ENCODE assay signal across 22 mouse cellular contexts in genomic region chr6:127276362-127276761, GRCm38 (mm10).
DNase-seq lines count a peak whose midpoint lies in the region; ATAC-seq and TF ChIP-seq lines count a peak whose summit lies in the region.
"Had no signal": no experiment of that assay in that cellular context is flagged by ENCODE, and none has a peak within 500 bp of the region (broad histone marks: within the 10 kb centered on the region; RNA-seq: fewer than 3 reads in every experiment).

No protein-coding gene starts in this region.

- no peaks in the 10 kb centered on the region for H3K9me3 ChIP-seq in forebrain, embryonic 15.5 days
- peaks cover 16% of the 10 kb centered on the region; the same call in 1 of the 2 replicates for H3K9me3 ChIP-seq in forebrain, embryonic 10.5 days
- H3K9me3 ChIP-seq in forebrain, embryonic 16.5 days (ENCODE audit: control insufficient read depth, low read length): no peaks in the 10 kb centered on the region
- peaks cover 8% of the 10 kb centered on the region; the same call in 1 of the 2 replicates for H3K9me3 ChIP-seq in forebrain, embryonic 12.5 days
- no peaks in the 10 kb centered on the region for H3K9me3 ChIP-seq in forebrain, postnatal 0 days (ENCODE audit: low read length)
- H3K9me3 ChIP-seq in forebrain, embryonic 14.5 days (replicated peaks; ENCODE audit: control insufficient read depth, low read length): no peaks in the 10 kb centered on the region
- peaks cover 11% of the 10 kb centered on the region; the same call in 1 of the 2 replicates for H3K9me3 ChIP-seq in midbrain, embryonic 11.5 days (ENCODE audit: control insufficient read depth, low read length)
- H3K9me3 ChIP-seq in midbrain, embryonic 10.5 days (replicated peaks): peaks cover 22% of the 10 kb centered on the region

- H3K36me3 ChIP-seq in forebrain, embryonic 15.5 days: no peaks in the 10 kb centered on the region
- no peaks in the 10 kb centered on the region for H3K36me3 ChIP-seq in forebrain, embryonic 10.5 days (replicated peaks)
- H3K36me3 ChIP-seq in forebrain, embryonic 16.5 days (ENCODE audit: control insufficient read depth, insufficient read depth): no peaks in the 10 kb centered on the region
- no peaks in the 10 kb centered on the region for H3K36me3 ChIP-seq in forebrain, embryonic 12.5 days (replicated peaks)
- no peaks in the 10 kb centered on the region for H3K36me3 ChIP-seq in forebrain, postnatal 0 days (ENCODE audit: insufficient read depth)
- no peaks in the 10 kb centered on the region for H3K36me3 ChIP-seq in forebrain, embryonic 14.5 days (ENCODE audit: control insufficient read depth, insufficient read depth, low read length)
- no peaks in the 10 kb centered on the region for H3K36me3 ChIP-seq in midbrain, embryonic 11.5 days (ENCODE audit: control insufficient read depth, insufficient read depth, low read length)
- H3K36me3 ChIP-seq in midbrain, embryonic 10.5 days: no peaks in the 10 kb centered on the region
- H3K36me3 ChIP-seq: G1E had no signal

- no peak overlapping the region for H3K27ac ChIP-seq in forebrain, embryonic 15.5 days (replicated peaks)
- no peak overlapping the region for H3K27ac ChIP-seq in forebrain, embryonic 10.5 days
- H3K27ac ChIP-seq in forebrain, embryonic 16.5 days (ENCODE audit: low read length): no peak overlapping the region
- H3K27ac ChIP-seq in forebrain, embryonic 12.5 days: no peak overlapping the region
- H3K27ac ChIP-seq in forebrain, postnatal 0 days (ENCODE audit: low read depth, low read length): no peak overlapping the region
- no peak overlapping the region for H3K27ac ChIP-seq in forebrain, embryonic 14.5 days (ENCODE audit: low read depth, low read length)
- H3K27ac ChIP-seq in midbrain, embryonic 11.5 days (ENCODE audit: low read depth, low read length): no peak overlapping the region
- no peak overlapping the region for H3K27ac ChIP-seq in midbrain, embryonic 10.5 days (replicated peaks)

- no peaks in the 10 kb centered on the region for H3K4me1 ChIP-seq in forebrain, embryonic 15.5 days
- H3K4me1 ChIP-seq in forebrain, embryonic 10.5 days: no peaks in the 10 kb centered on the region
- no peaks in the 10 kb centered on the region for H3K4me1 ChIP-seq in forebrain, embryonic 16.5 days (replicated peaks; ENCODE audit: control insufficient read depth, insufficient read depth, low read length)
- no peaks in the 10 kb centered on the region for H3K4me1 ChIP-seq in forebrain, embryonic 12.5 days
- H3K4me1 ChIP-seq in forebrain, postnatal 0 days (ENCODE audit: insufficient read depth): no peaks in the 10 kb centered on the region
- no peaks in the 10 kb centered on the region for H3K4me1 ChIP-seq in forebrain, embryonic 14.5 days (ENCODE audit: control insufficient read depth, insufficient read depth, low read length)
- no peaks in the 10 kb centered on the region for H3K4me1 ChIP-seq in midbrain, embryonic 11.5 days (ENCODE audit: control insufficient read depth, insufficient read depth, low read length)
- H3K4me1 ChIP-seq in midbrain, embryonic 10.5 days: no peaks in the 10 kb centered on the region

- no peak overlapping the region for H3K4me2 ChIP-seq in forebrain, embryonic 15.5 days (replicated peaks)
- no peak overlapping the region for H3K4me2 ChIP-seq in forebrain, embryonic 16.5 days (ENCODE audit: low read length)
- H3K4me2 ChIP-seq in forebrain, embryonic 12.5 days: no peak overlapping the region
- no peak overlapping the region for H3K4me2 ChIP-seq in forebrain, postnatal 0 days (ENCODE audit: low read depth)
- no peak overlapping the region for H3K4me2 ChIP-seq in forebrain, embryonic 14.5 days (ENCODE audit: low read length)
- H3K4me2 ChIP-seq in midbrain, embryonic 11.5 days: no peak overlapping the region

- TF ChIP-seq CTCF in forebrain, postnatal 0 days (IDR thresholded peaks at IDR 0.05; ENCODE audit: low read depth): no peak

- H3K27me3 ChIP-seq in forebrain, embryonic 15.5 days: no peaks in the 10 kb centered on the region
- no peaks in the 10 kb centered on the region for H3K27me3 ChIP-seq in forebrain, embryonic 10.5 days (ENCODE audit: poor library complexity, severe bottlenecking)
- H3K27me3 ChIP-seq in forebrain, embryonic 16.5 days (replicated peaks; ENCODE audit: control insufficient read depth, insufficient read depth, low read length): no peaks in the 10 kb centered on the region
- H3K27me3 ChIP-seq in forebrain, embryonic 12.5 days: no peaks in the 10 kb centered on the region
- no peaks in the 10 kb centered on the region for H3K27me3 ChIP-seq in forebrain, postnatal 0 days (ENCODE audit: insufficient read depth, low read length)
- no peaks in the 10 kb centered on the region for H3K27me3 ChIP-seq in forebrain, embryonic 14.5 days (replicated peaks; ENCODE audit: control insufficient read depth, insufficient read depth, low read length)
- H3K27me3 ChIP-seq in midbrain, embryonic 11.5 days (ENCODE audit: control insufficient read depth, insufficient read depth, low read length): no peaks in the 10 kb centered on the region
- no peaks in the 10 kb centered on the region for H3K27me3 ChIP-seq in midbrain, embryonic 10.5 days (ENCODE audit: low read depth, poor library complexity, severe bottlenecking)
- H3K27me3 ChIP-seq: CH12.LX, Patski had no signal

- H3K9ac ChIP-seq in forebrain, embryonic 15.5 days (replicated peaks): no peak overlapping the region
- no peak overlapping the region for H3K9ac ChIP-seq in forebrain, embryonic 16.5 days (replicated peaks; ENCODE audit: low read depth, low read length)
- H3K9ac ChIP-seq in forebrain, embryonic 12.5 days: no peak overlapping the region
- no peak overlapping the region for H3K9ac ChIP-seq in forebrain, postnatal 0 days
- H3K9ac ChIP-seq in forebrain, embryonic 14.5 days (ENCODE audit: low read length): no peak overlapping the region
- H3K9ac ChIP-seq in midbrain, embryonic 11.5 days (ENCODE audit: low read length): no peak overlapping the region

- no peak for DNase-seq in forebrain, embryonic 10.5 days (ENCODE audit: extremely low spot score, low spot score)
- DNase-seq in forebrain, postnatal 0 days: peak; percentile 36
- no peak for DNase-seq in forebrain, embryonic 14.5 days (ENCODE audit: low spot score)
- DNase-seq in midbrain, embryonic 11.5 days (ENCODE audit: low spot score, missing footprints): peak; percentile 28
- no peak for DNase-seq in midbrain, embryonic 10.5 days (ENCODE audit: low spot score)
- DNase-seq: adrenal gland, adult 2 months; adrenal gland, adult 8-10 months; adrenal gland, postnatal 10 days; adrenal gland, postnatal 14 days; adrenal gland, postnatal 25 days; adrenal gland, postnatal 36 days; B cell, adult 2 months; cerebellum, adult 11 months; cerebellum, adult 11-12 months had no signal

- no peak overlapping the region for H3K4me3 ChIP-seq in forebrain, embryonic 15.5 days
- H3K4me3 ChIP-seq in forebrain, embryonic 10.5 days: no peak overlapping the region
- H3K4me3 ChIP-seq in forebrain, embryonic 16.5 days (replicated peaks; ENCODE audit: low read length): no peak overlapping the region
- no peak overlapping the region for H3K4me3 ChIP-seq in forebrain, embryonic 12.5 days (replicated peaks)
- H3K4me3 ChIP-seq in forebrain, postnatal 0 days (ENCODE audit: low read depth, low read length): no peak overlapping the region
- no peak overlapping the region for H3K4me3 ChIP-seq in forebrain, embryonic 14.5 days (ENCODE audit: low read depth, low read length)
- H3K4me3 ChIP-seq in midbrain, embryonic 11.5 days (ENCODE audit: low read depth, low read length): no peak overlapping the region
- H3K4me3 ChIP-seq in midbrain, embryonic 10.5 days: no peak overlapping the region

- 0 out of 2 replicates have a peak, but pooled peaks have one; percentile 23 for ATAC-seq in forebrain, embryonic 15.5 days (replicated peaks)
- ATAC-seq in forebrain, embryonic 16.5 days: peak; percentile 63
- no peak for ATAC-seq in forebrain, embryonic 12.5 days (ENCODE audit: low FRiP score)
- ATAC-seq in forebrain, postnatal 0 days: peak; percentile 91
- ATAC-seq in forebrain, embryonic 14.5 days: no peak
- ATAC-seq in midbrain, embryonic 11.5 days (ENCODE audit: low FRiP score): no peak
- ATAC-seq: activated CD4-positive, CD25-positive, alpha-beta regulatory T cell, adult 4 months; CD4-positive, CD25-positive, alpha-beta regulatory T cell, adult 4 months; Patski had no signal

- 86% methylated on average over 4 of the region's 4 CpGs for WGBS in forebrain, embryonic 15.5 days
- WGBS in forebrain, embryonic 10.5 days: 94% methylated on average over 4 of the region's 4 CpGs
- WGBS in forebrain, embryonic 16.5 days: 86% methylated on average over 4 of the region's 4 CpGs
- 94% methylated on average over 4 of the region's 4 CpGs for WGBS in forebrain, embryonic 12.5 days
- WGBS in forebrain, postnatal 0 days: 70% methylated on average over 4 of the region's 4 CpGs
- WGBS in forebrain, embryonic 14.5 days: 92% methylated on average over 4 of the region's 4 CpGs
- WGBS in midbrain, embryonic 11.5 days: 96% methylated on average over 4 of the region's 4 CpGs
- WGBS in midbrain, embryonic 10.5 days: 91% methylated on average over 4 of the region's 4 CpGs

Comparison
In these comparisons a context has a peak if more than half of its experiments do, and no peak if none do; other contexts are left out.
1. ATAC-seq: peak in forebrain, embryonic 15.5 days (single experiment), forebrain, embryonic 16.5 days (single experiment) and forebrain, postnatal 0 days (single experiment); none in forebrain, embryonic 12.5 days (single experiment), forebrain, embryonic 14.5 days (single experiment) and midbrain, embryonic 11.5 days (single experiment).
2. DNase-seq: peak in forebrain, postnatal 0 days (single experiment) and midbrain, embryonic 11.5 days (single experiment); none in forebrain, embryonic 10.5 days (single experiment), forebrain, embryonic 14.5 days (single experiment) and midbrain, embryonic 10.5 days (single experiment).